Mouse (Mus musculus): Measurements from ENCODE around the gene Cyb561a3.
"Not testable (repeated sequence)": the region's sequence is repeated elsewhere in the genome, so short reads cannot be mapped to it uniquely, and the experiment has no call there.

Cyb561a3 gene

GRCm38 (mm10) chr19:10576690-10577561, at the start of gene Cyb561a3, which contains the start of gene Tmem138:
Gene Cyb561a3 (plus strand): TSS chr19:10577172.
Gene Tmem138 (minus strand): TSS chr19:10577362.
- DNase-seq: peak; percentile 94

DNA sequence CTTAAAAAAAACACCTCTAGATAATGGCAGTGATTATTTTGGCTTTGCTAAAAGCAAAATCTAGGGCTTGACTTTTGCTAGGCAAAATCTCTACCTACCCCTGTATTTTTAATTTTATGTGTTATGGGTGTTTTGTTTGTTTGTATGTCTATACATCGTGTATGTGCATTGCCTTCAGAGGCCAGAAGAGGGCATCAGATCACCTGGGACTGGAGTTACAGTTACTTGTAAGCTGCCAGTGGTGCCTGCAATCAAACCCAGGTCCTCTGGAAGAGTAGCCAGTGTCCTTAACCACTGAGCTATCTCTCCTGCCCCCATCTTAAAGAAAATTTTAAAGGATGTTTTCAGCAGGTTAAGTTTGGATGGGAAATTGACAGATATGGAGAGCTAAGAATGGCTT, 46.9 kb upstream of the Cyb561a3 start:
- no peak for DNase-seq

- DNase-seq: no peak
Observed at GRCm38 (mm10) chr19:10539454-10539853, 37.5 kb upstream of the Cyb561a3 start.

GRCm38 (mm10) chr19:10555624-10556510, 21.1 kb upstream of the Cyb561a3 start, which contains the start of gene Tmem216:
Gene Tmem216 (minus strand): TSS chr19:10556238.
- DNase-seq: peak; percentile 89

DNA sequence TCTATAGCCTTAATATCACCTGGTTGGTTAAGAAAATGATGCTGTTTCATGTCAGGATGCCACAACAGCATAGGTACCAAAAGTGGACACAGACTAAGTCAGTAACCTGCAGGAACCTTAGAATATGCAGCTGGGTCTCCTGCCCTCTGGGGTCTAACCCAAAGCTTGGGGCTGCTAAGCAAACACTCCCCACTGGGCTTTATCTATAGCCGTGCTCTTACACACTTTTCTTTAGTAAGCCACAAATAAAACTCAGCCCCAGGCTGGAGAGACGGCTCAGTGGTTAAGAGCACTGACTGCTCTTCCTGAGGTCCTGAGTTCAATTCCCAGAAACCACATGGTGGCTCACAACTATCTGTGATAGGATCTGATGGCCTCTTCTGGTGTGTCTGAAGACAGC, 20.0 kb upstream of the Cyb561a3 start:
- no peak for DNase-seq

DNA sequence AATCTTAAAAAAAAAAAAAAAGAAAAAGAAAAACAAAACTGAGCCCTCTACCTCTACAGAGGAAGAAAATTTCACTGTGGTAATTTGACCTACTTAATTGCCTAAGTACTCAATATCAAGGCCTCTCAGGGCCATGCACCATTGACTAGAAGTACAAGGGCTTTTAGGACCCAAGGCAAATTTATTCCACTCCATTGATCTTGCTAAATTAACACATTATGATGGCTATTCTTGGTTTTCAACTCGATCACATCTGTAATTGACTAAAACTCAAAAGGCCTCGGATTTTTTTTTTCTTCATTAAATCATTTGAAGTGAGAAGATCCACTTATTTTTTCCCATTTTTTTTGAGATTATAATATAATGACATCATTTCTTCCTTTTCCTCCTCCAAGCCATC, 19.5 kb upstream of the Cyb561a3 start:
- no peak for DNase-seq

DNA sequence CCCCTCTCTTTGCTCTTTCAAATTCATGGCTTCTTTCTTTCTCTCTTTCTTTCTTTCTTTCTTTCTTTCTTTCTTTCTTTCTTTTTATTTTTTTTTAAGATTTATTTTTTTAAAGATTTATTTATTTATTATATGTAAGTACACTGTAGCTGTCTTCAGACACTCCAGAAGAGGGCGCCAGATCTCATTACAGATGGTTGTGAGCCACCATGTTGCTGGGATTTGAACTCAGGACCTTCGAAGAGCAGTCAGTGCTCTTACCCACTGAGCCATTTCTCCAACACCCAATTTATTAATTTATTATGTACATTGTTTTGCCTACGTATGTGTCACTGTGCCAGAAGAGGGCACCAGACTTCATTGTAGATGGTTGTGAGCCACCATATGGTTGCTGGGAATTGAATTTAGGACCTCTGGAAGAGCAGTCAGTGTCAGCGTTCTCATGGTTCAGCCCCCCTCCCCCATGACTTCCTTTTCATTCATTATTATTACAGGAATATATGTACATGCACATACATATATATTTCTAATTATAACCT, 19.1 kb upstream of the Cyb561a3 start:
- not testable (repeated sequence) for DNase-seq

GRCm38 (mm10) chr19:10560108-10560507, 16.9 kb upstream of the Cyb561a3 start:
- DNase-seq: no peak

- no peak for DNase-seq
Observed at GRCm38 (mm10) chr19:10561558-10562314, 15.2 kb upstream of the Cyb561a3 start.

DNA sequence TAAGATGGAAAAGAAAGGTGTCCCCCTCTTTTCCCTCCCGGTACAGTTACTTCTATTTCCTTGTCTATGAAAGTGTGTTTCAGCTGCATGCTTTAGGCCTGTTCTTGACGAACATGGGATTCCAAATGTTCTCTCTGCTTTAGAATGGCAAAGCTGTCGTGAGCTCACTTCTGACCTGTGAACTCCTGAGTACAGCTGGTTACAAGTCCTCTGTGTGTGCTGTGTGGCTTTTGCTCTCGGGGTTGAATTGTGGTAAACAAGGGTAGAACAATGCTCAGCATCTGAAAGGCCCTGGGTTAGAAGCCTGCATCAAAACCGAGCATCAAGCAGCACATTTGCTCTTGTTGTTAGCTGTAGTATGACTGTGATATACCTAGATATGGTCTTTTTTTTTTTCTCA, 14.6 kb upstream of the Cyb561a3 start:
- no peak for DNase-seq

GRCm38 (mm10) chr19:10564278-10564677, 12.7 kb upstream of the Cyb561a3 start:
- no peak for DNase-seq

DNA sequence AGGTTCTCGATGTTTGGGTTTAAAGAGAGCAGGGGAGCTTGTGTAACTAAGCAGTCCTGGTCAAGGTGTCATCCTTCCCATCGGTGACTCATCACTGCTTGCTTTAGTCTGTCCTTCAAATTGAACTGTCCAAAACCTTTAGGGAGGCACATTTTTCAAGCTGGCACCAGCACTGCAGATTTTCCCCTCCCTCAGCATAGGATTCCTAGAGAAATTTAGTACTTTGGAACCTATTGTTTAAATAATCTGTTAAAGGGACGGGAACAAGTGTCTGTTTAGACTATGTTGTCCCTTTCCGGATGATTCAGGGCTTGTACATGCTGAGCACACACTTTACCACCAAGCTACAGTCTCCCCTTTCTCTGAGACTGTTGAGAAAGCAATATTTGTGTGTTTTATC, 11.8 kb upstream of the Cyb561a3 start:
- DNase-seq: no peak

DNA sequence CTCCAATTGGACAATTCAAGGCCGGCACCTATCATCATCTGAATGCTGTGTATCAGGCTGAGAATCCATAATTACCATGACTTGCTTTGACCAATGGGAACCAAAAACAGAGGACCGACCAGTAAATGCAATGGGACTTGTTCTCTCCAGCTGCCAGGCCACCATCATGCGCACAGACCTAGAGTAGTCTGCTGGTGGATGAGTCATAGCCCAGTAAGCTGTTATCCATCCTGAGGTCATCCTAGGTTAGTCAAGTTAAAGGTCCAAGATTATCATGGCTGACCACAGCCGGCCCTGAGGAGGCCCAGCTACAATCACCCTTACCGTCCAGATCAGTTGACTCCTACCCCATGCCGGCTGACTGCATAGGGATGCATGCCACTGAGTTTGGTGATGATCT, 7.3 kb upstream of the Cyb561a3 start:
- DNase-seq: no peak

DNA sequence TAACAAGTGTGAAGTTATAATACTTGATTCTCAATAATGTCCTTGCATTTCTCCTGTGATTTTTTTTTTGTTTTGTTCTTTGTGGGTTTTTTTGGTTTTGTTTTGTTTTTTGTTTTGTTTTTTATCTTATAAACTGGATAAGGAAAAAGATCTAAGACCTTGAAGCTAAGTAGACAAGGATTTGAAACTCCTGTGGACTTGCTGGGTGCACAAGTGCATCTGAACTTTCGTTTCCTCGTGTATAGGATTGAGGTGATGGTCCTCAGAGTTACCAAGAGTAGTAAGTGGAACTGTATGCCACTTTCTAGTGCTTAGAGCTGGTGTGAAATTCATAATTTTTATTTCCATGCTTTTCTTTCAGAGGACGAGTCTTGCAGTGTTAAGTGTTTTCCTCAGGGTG, 3.1 kb downstream of the Cyb561a3 start:
- no peak for DNase-seq

DNA sequence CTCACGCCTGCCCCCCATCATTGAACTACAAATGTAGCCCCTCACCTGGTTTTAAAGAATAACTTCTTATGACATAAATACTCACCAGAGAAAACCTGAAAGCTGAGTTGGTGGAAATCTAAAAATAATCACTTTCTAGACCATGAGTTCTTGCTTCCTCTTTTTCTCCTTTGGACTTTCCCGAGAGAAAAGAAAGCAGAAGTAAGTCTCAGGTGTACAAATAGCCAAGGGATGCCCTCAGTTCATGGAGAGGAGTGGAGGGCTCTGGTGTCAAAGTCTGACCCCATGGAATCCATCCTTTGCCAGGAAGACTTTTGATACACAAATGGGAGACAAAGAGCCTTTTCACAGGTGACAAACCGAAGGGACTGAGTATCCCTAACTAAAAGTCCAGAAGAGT, 3.8 kb downstream of the Cyb561a3 start:
- DNase-seq: no peak

- DNase-seq: no peak
Observed at GRCm38 (mm10) chr19:10581984-10582383, 5.0 kb downstream of the Cyb561a3 start.

GRCm38 (mm10) chr19:10583550-10584146, 6.7 kb downstream of the Cyb561a3 start:
- no peak for DNase-seq

- DNase-seq: no peak
Observed at GRCm38 (mm10) chr19:10585112-10585511, 8.1 kb downstream of the Cyb561a3 start.

- no peak for DNase-seq
Observed at GRCm38 (mm10) chr19:10587231-10587630, 10.3 kb downstream of the Cyb561a3 start.

DNA sequence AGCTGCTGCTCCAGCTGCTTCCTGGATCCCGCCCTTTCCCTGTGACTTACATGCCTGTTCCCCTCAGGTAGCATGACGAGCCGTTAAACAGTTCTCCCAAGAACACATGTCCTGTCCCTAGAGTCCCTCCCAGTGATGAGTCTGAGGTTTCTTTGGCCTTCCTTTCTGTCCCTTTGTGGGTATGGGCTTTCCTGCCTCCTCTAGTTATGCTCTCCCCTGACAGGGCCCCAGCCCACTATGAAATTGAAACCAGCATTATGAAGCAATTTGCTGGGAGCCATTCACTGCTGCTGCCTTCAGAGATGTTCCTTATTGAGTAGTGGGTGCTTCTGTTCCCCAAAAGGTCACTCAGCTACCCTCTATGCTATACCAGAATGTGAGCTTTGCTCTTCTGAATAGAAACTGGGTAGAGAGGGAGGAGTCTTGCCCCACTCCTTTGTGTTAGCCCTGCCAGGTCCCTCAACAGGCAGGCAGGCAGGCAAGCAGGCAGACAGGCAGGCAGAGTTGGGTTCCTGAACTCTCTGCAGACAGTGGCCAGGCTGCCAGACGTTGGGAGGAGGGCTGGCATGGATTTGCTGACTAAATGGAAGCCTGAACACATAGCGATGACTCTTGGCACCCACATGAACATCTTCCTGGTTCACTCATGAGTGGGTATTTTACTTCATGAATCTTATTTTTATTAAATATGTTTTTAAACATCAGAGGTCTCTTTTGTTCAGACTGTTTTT, 12.3 kb downstream of the Cyb561a3 start:
- no peak for DNase-seq

DNA sequence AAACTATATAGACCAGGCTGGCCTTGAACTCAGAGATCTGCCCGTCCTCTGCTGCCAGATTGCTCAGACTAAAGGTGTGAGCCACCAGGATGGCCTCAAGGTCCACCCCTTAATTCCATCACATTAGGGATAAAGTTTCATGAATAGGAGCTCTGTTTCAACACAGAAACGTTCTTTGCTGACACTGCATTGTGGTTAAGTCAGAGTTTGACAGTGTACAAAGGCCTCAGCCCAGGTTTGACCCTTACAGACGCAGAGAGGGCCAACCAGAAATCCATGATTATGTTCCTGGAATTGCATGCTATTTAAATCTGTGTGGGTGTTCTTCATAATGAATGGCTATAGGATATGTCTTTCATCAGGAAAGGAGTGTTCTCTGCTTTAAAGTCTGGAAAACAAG, 13.3 kb downstream of the Cyb561a3 start:
- DNase-seq: no peak

Measured in layer of hippocampus, adult 9-11 months (tissue).